Mouse (Mus musculus): ENCODE data around the gene Gli3.

GRCm38 (mm10) chr13:15759633-15760441 is 296.8 kb downstream of the Gli3 start:
- no peak for TF ChIP-seq USF1 (IDR thresholded peaks at IDR 0.05; ENCODE audit: low read depth)
- no peak for TF ChIP-seq CTCF (IDR thresholded peaks at IDR 0.05; ENCODE audit: control insufficient read depth, insufficient read depth, insufficient read length)
- TF ChIP-seq MAX (IDR thresholded peaks at IDR 0.05) = no peak
- no peak for TF ChIP-seq FOSL1 (IDR thresholded peaks at IDR 0.05; ENCODE audit: insufficient read depth, low read length, poor library complexity, severe bottlenecking)
- no peak for TF ChIP-seq MYOG (IDR thresholded peaks at IDR 0.05; ENCODE audit: control insufficient read depth, extremely low read depth, insufficient read length)
- TF ChIP-seq MYOD1 (IDR thresholded peaks at IDR 0.05; ENCODE audit: control insufficient read depth, insufficient read length, low read depth) = no peak
